32 mouse cellular contexts compared by ENCODE assay signal in the genomic region with DNA sequence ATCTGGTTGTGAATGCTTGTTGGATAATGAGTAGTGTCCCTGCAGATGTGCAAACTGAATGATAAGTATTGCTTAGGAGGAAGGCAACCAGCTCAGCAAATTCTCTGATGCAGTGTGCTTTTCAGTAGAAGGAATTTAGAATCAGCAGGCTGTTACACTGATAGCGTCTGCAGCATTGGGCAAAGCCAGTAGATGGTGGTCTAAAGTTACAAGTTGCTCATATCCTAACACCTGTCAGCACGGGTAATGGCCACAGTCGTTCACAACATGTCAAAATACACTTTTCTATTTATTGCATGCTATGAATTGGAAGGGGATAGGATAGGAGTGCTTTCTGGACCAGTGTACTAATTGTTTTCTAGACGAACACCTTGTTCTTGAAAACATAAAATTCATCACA. TPM values are rescaled to one million over a fixed set of nuclear protein-coding genes. Genes with fewer than 3 reads are reported as not detected.
DNase-seq lines count a peak whose midpoint lies in the region; ATAC-seq and TF ChIP-seq lines count a peak whose summit lies in the region.
"Had no signal": no experiment of that assay in that cellular context is flagged by ENCODE, and none has a peak within 500 bp of the region (broad histone marks: within the 10 kb centered on the region; RNA-seq: fewer than 3 reads in every experiment).

No protein-coding gene starts in this region.

- in situ Hi-C loops in CH12.LX (cut with MboI; ENCODE audit: low pct_ligation_motif_present, low pct_unique_long_range_greater_than_20kb, low sequenced_read_pairs): no loop called here

- WGBS in limb, embryonic 14.5 days: 52% methylated on average over 4 of the region's 4 CpGs
- WGBS in limb, embryonic 10.5 days: 84% methylated on average over 4 of the region's 4 CpGs
- 45% methylated on average over 4 of the region's 4 CpGs for WGBS in kidney, adult 2 months

- no peaks in the 10 kb centered on the region for H3K4me1 ChIP-seq in limb, embryonic 14.5 days (ENCODE audit: control insufficient read depth, insufficient read depth, low read length)
- peaks cover 4% of the 10 kb centered on the region; the same call in 1 of the 2 replicates for H3K4me1 ChIP-seq in limb, embryonic 10.5 days
- peaks cover 4 to 24% of the 10 kb centered on the region in 2 experiments for H3K4me1 ChIP-seq in CH12.LX (ENCODE audit: control insufficient read depth in 1 of 2, insufficient read depth in 2 of 2)
- no peaks in the 10 kb centered on the region for H3K4me1 ChIP-seq in kidney, adult 2 months (ENCODE audit: control insufficient read depth, insufficient read depth, low read length)
- H3K4me1 ChIP-seq: hindbrain, embryonic 10.5 days; limb, embryonic 12.5 days; liver, embryonic 12.5 days; midbrain, embryonic 15.5 days; neural tube, embryonic 15.5 days had no signal

- TF ChIP-seq CTCF in gastrocnemius, adult 2 months (IDR thresholded peaks at IDR 0.05): peak; percentile 17; the same call in 1 of the 2 replicates
- peak in 1 of 2 experiments; percentile 45; a peak in 2 of 4 replicates for TF ChIP-seq CTCF in CH12.LX (conservative IDR thresholded peaks at IDR 0.05 in 1 of 2, IDR thresholded peaks at IDR 0.05 in 1 of 2; ENCODE audit: low read depth in 2 of 2, low read length in 2 of 2)
- TF ChIP-seq CTCF in kidney, adult 2 months (conservative IDR thresholded peaks at IDR 0.05; ENCODE audit: insufficient read depth, insufficient read length, low read depth, low read length): no peak

- no peak overlapping the region for H3K9ac ChIP-seq in limb, embryonic 14.5 days (ENCODE audit: low read depth, low read length, severe bottlenecking)
- H3K9ac ChIP-seq in CH12.LX (ENCODE audit: insufficient read depth, low read depth): no peak overlapping the region
- H3K9ac ChIP-seq: kidney, embryonic 15.5 days; limb, embryonic 12.5 days; liver, embryonic 12.5 days; midbrain, embryonic 15.5 days; neural tube, embryonic 15.5 days had no signal

- intact Hi-C loops in gastrocnemius, adult 2 months (cut with DNase I): no loop called here

- no peaks in the 10 kb centered on the region for H3K9me3 ChIP-seq in limb, embryonic 14.5 days (ENCODE audit: control insufficient read depth, low read length)
- H3K9me3 ChIP-seq in limb, embryonic 10.5 days (replicated peaks): no peaks in the 10 kb centered on the region
- H3K9me3 ChIP-seq in CH12.LX (replicated peaks; ENCODE audit: low read length): peaks cover 3% of the 10 kb centered on the region
- H3K9me3 ChIP-seq: kidney, embryonic 15.5 days; limb, embryonic 12.5 days; liver, embryonic 12.5 days; midbrain, embryonic 15.5 days; neural tube, embryonic 15.5 days had no signal

- H3K4me3 ChIP-seq in gastrocnemius, adult 2 months: no peak overlapping the region
- no peak overlapping the region for H3K4me3 ChIP-seq in limb, embryonic 14.5 days (replicated peaks; ENCODE audit: low read length)
- H3K4me3 ChIP-seq in limb, embryonic 10.5 days: no peak overlapping the region
- H3K4me3 ChIP-seq in CH12.LX (replicated peaks in 1 of 3; ENCODE audit: low read depth in 2 of 3, low read length in 2 of 3, poor library complexity in 1 of 3): no peak overlapping the region
- no peak overlapping the region for H3K4me3 ChIP-seq in kidney, adult 2 months (ENCODE audit: insufficient read depth, low read depth, low read length)
- H3K4me3 ChIP-seq: hindbrain, embryonic 10.5 days; kidney, embryonic 15.5 days; limb, embryonic 12.5 days; liver, embryonic 12.5 days; midbrain, embryonic 15.5 days; neural tube, embryonic 15.5 days had no signal

- H3K4me2 ChIP-seq in limb, embryonic 14.5 days (replicated peaks; ENCODE audit: low read depth, low read length, severe bottlenecking): no peak overlapping the region
- H3K4me2 ChIP-seq in CH12.LX (ENCODE audit: insufficient read depth, low read depth, poor library complexity, severe bottlenecking): no peak overlapping the region
- H3K4me2 ChIP-seq: kidney, embryonic 15.5 days; limb, embryonic 12.5 days; liver, embryonic 12.5 days; midbrain, embryonic 15.5 days; neural tube, embryonic 15.5 days had no signal

- dilution Hi-C loops in CH12.LX (cut with MboI; ENCODE audit: extremely low pct_ligation_motif_present, extremely low pct_unique_long_range_greater_than_20kb, low sequenced_read_pairs): no loop called here

- H3K79me2 ChIP-seq in CH12.LX (replicated peaks; ENCODE audit: control insufficient read depth, extremely low read depth, insufficient read depth, poor library complexity, severe bottlenecking): no peaks in the 10 kb centered on the region

- ATAC-seq in limb, embryonic 14.5 days (ENCODE audit: low FRiP score, low read depth): no peak
- ATAC-seq: activated CD4-positive, CD25-positive, alpha-beta regulatory T cell, adult 4 months; forebrain, embryonic 16.5 days; intestine, postnatal 0 days; liver, embryonic 12.5 days; midbrain, embryonic 15.5 days had no signal

- peak; percentile 54 for TF ChIP-seq RAD21 in CH12.LX (IDR thresholded peaks at IDR 0.05; ENCODE audit: low read depth, low read length)

- no peaks in the 10 kb centered on the region for H3K36me3 ChIP-seq in limb, embryonic 14.5 days (ENCODE audit: control insufficient read depth, insufficient read depth, low read length)
- no peaks in the 10 kb centered on the region for H3K36me3 ChIP-seq in limb, embryonic 10.5 days
- H3K36me3 ChIP-seq in CH12.LX (replicated peaks in 1 of 2; ENCODE audit: control insufficient read depth in 1 of 2, insufficient read depth in 1 of 2, low read length in 1 of 2): no peaks in the 10 kb centered on the region
- no peaks in the 10 kb centered on the region for H3K36me3 ChIP-seq in splenic B cell, adult 2 months (ENCODE audit: control insufficient read depth, insufficient read depth, low read length, poor library complexity, severe bottlenecking)
- no peaks in the 10 kb centered on the region for H3K36me3 ChIP-seq in kidney, adult 2 months (ENCODE audit: control insufficient read depth, insufficient read depth, low read length)
- H3K36me3 ChIP-seq: hindbrain, embryonic 10.5 days; kidney, embryonic 15.5 days; limb, embryonic 12.5 days; liver, embryonic 12.5 days; midbrain, embryonic 15.5 days; neural tube, embryonic 15.5 days had no signal

- H3K27me3 ChIP-seq in limb, embryonic 14.5 days (ENCODE audit: control insufficient read depth, insufficient read depth, low read length): no peaks in the 10 kb centered on the region
- no peaks in the 10 kb centered on the region for H3K27me3 ChIP-seq in limb, embryonic 10.5 days (ENCODE audit: low read depth, poor library complexity, severe bottlenecking)
- no peaks in the 10 kb centered on the region for H3K27me3 ChIP-seq in CH12.LX (replicated peaks)
- no peaks in the 10 kb centered on the region for H3K27me3 ChIP-seq in splenic B cell, adult 2 months (ENCODE audit: control insufficient read depth, insufficient read depth, low read length, poor library complexity, severe bottlenecking)
- no peaks in the 10 kb centered on the region for H3K27me3 ChIP-seq in kidney, adult 2 months (replicated peaks; ENCODE audit: control insufficient read depth, insufficient read depth, low read length)
- H3K27me3 ChIP-seq: kidney, embryonic 15.5 days; limb, embryonic 12.5 days; liver, embryonic 12.5 days; midbrain, embryonic 15.5 days; neural tube, embryonic 15.5 days had no signal

- DNase-seq in gastrocnemius, adult 2 months: no peak
- DNase-seq in gastrocnemius, adult 8-10 months (ENCODE audit: low spot score in 2 of 2): no peak
- DNase-seq in limb, embryonic 14.5 days (ENCODE audit: low spot score): peak; percentile 21
- no peak for DNase-seq in limb, embryonic 10.5 days (ENCODE audit: low spot score)
- no peak for DNase-seq in CH12.LX (ENCODE audit: extremely low read depth)
- peak; percentile 3 for DNase-seq in splenic B cell, adult 2 months (ENCODE audit: low read depth, low spot score)
- DNase-seq in kidney, adult 2 months: no peak
- DNase-seq: adrenal gland, adult 8-10 months; B cell, adult 2 months; cerebellum, adult 18-20 months; cerebellum, postnatal 36 days; embryo, embryonic 11 days; lung, adult 18-20 months; lung, postnatal 14 days; right cerebral cortex, adult 18-20 months had no signal

- no peak for TF ChIP-seq POLR2A in limb, embryonic 14.5 days (IDR thresholded peaks at IDR 0.05; ENCODE audit: borderline replicate concordance, extremely low read depth, insufficient read depth, insufficient read length)
- TF ChIP-seq POLR2A in CH12.LX (IDR thresholded peaks at IDR 0.05; ENCODE audit: low read depth, low read length): no peak
- TF ChIP-seq POLR2A in kidney, adult 2 months (IDR thresholded peaks at IDR 0.05; ENCODE audit: low read depth, low read length): no peak

- no peak overlapping the region for H3K27ac ChIP-seq in gastrocnemius, adult 2 months
- H3K27ac ChIP-seq in limb, embryonic 14.5 days (replicated peaks; ENCODE audit: low read depth, low read length): no peak overlapping the region
- no peak overlapping the region for H3K27ac ChIP-seq in limb, embryonic 10.5 days
- H3K27ac ChIP-seq in CH12.LX (ENCODE audit: insufficient read depth, low read depth): no peak overlapping the region
- no peak overlapping the region for H3K27ac ChIP-seq in kidney, adult 2 months (ENCODE audit: insufficient read depth, low read depth, low read length)
- H3K27ac ChIP-seq: hindbrain, embryonic 10.5 days; kidney, embryonic 15.5 days; limb, embryonic 12.5 days; liver, embryonic 12.5 days; midbrain, embryonic 15.5 days; neural tube, embryonic 15.5 days had no signal

- no peak for TF ChIP-seq EP300 in CH12.LX (IDR thresholded peaks at IDR 0.05; ENCODE audit: low read length)

TF ChIP-seq in CH12.LX, 34 proteins besides CTCF, POLR2A, EP300 and RAD21:
- peak; percentile 37 for TF ChIP-seq SMC3 (IDR thresholded peaks at IDR 0.05; ENCODE audit: low read depth, low read length)
- no peak for TF ChIP-seq UBTF (IDR thresholded peaks at IDR 0.05; ENCODE audit: low read depth, low read length)

RNA-seq across cellular contexts. Expression of a gene that starts 33.1 kb away (rescaled TPM):
- total RNA-seq in gastrocnemius, adult 2 months (2021): not detected
- total RNA-seq in gastrocnemius, adult 8-10 months (2022): not detected
- polyA plus RNA-seq in limb, embryonic 14.5 days (2012; rRNA removed): not detected in 2 replicates
- polyA plus RNA-seq in limb, embryonic 14.5 days (2014; fragmentation: Nextera tagmentation; extraction: Ambion mirVana): not detected in 2 replicates
- not detected in 2 replicates for polyA plus RNA-seq in limb, embryonic 10.5 days (2016; fragmentation: Nextera tagmentation; extraction: Ambion mirVana)
- total RNA-seq in CH12.LX (2012; rRNA removed) (not detected in 2 replicates), CH12.LX (2014; rRNA removed) (not detected in 2 replicates)
- polyA plus RNA-seq in CH12.LX (2012; ENCODE audit: insufficient read length, low read depth): not detected in 2 replicates
- polyA plus RNA-seq in kidney, adult 2 months (2012; rRNA removed): 0.03 TPM in 1 of 2 replicates, not detected in the other
- total RNA-seq: adrenal gland, adult 8-10 months; gastrocnemius, postnatal 4 days; layer of hippocampus, postnatal 14 days; megakaryocyte, adult 5-6 weeks; MEL had no signal
- polyA plus RNA-seq: activated CD4-positive, CD25-positive, alpha-beta regulatory T cell, adult 4 months; embryonic facial prominence, embryonic 14.5 days; hindbrain, embryonic 10.5 days; kidney, embryonic 15.5 days; large intestine, adult 2 months; limb, embryonic 12.5 days; liver, embryonic 12.5 days; midbrain, embryonic 15.5 days; neural tube, embryonic 15.5 days; small intestine, adult 2 months; urinary bladder, adult 2 months had no signal

Comparison
In these comparisons a context has a peak if more than half of its experiments do, and no peak if none do; other contexts are left out.
1. DNase-seq: peak in limb, embryonic 14.5 days (single experiment) and splenic B cell, adult 2 months (single experiment); none in gastrocnemius, adult 2 months (single experiment), gastrocnemius, adult 8-10 months (0 of 2), limb, embryonic 10.5 days (single experiment), CH12.LX (single experiment) and kidney, adult 2 months (single experiment).